Mouse (Mus musculus) neural tube, embryonic 14.5 days (tissue): ENCODE measurements around the gene Krit1. TPM values are rescaled to one million over a fixed set of nuclear protein-coding genes. Genes with fewer than 3 reads are reported as not detected.

ENCODE experiments used
- ATAC-seq: fragments of 200-750 bp; cut with Nextera tagmentation; 2 replicates; pipeline ENCODE4 v1.8.0; 2017; ENCODE audit warnings: low read depth, mild to moderate bottlenecking, moderate TSS enrichment, moderate library complexity
- H3K27ac ChIP-seq: fragments of 300-500 bp; sonication (generic); 2 replicates; pipeline ENCODE4 v1.5.1; 2014; ENCODE audit warnings: low read depth, mild to moderate bottlenecking, control low read depth, low read length, moderate library complexity, mixed read lengths
- H3K27me3 ChIP-seq: fragments of 300-500 bp; sonication (generic); 2 replicates; pipeline ENCODE4 v1.6.1; 2014; ENCODE audit warnings: low read length; ENCODE audit not compliant: control insufficient read depth, insufficient read depth
- H3K36me3 ChIP-seq: fragments of 300-500 bp; sonication (generic); 2 replicates; pipeline ENCODE4 v1.6.1; 2014; ENCODE audit warnings: low read length, mixed read lengths; ENCODE audit not compliant: control insufficient read depth, insufficient read depth
- H3K4me1 ChIP-seq: fragments of 300-500 bp; sonication (generic); 2 replicates; pipeline ENCODE4 v1.6.1; 2014; ENCODE audit warnings: low read length; ENCODE audit not compliant: control insufficient read depth, insufficient read depth
- H3K4me2 ChIP-seq: fragments of 300-500 bp; sonication (generic); 2 replicates; pipeline ENCODE4 v1.6.1; 2014; ENCODE audit warnings: mild to moderate bottlenecking, low read depth, low read length, control low read depth
- H3K4me3 ChIP-seq: fragments of 300-500 bp; sonication (generic); 2 replicates; pipeline ENCODE4 v1.5.1; 2014; ENCODE audit warnings: low read depth, low read length, control low read depth, mixed read lengths
- H3K9ac ChIP-seq: fragments of 300-500 bp; sonication (generic); replicated peaks from 2 replicates; pipeline ENCODE4 v1.6.1; 2014; ENCODE audit warnings: low read depth, mild to moderate bottlenecking, control low read depth, low read length, mixed read lengths
- H3K9me3 ChIP-seq: fragments of 300-500 bp; sonication (generic); 2 replicates; pipeline ENCODE4 v1.6.1; 2016; ENCODE audit warnings: low read length; ENCODE audit not compliant: control insufficient read depth
- WGBS: fragments of 180-500 bp; shearing (Covaris S2); extraction: QIAGEN DNeasy Blood & Tissue Kit; methylation state at CpG from one replicate; pipeline ENCODE4 v1.1.7; 2014; 5-methylcytosine and 5-hydroxymethylcytosine counted together
- polyA plus RNA-seq: library from polyadenylated mRNA; unstranded; fragments of >200 nt; fragmentation: Nextera tagmentation; extraction: Ambion mirVana; gene quantifications from 2 replicates; pipeline ENCODE4 v1.2.1, GENCODE M21; 2014

The Krit1 gene
- polyA plus RNA-seq = 61.7 and 69.7 TPM in 2 replicates

DNA sequence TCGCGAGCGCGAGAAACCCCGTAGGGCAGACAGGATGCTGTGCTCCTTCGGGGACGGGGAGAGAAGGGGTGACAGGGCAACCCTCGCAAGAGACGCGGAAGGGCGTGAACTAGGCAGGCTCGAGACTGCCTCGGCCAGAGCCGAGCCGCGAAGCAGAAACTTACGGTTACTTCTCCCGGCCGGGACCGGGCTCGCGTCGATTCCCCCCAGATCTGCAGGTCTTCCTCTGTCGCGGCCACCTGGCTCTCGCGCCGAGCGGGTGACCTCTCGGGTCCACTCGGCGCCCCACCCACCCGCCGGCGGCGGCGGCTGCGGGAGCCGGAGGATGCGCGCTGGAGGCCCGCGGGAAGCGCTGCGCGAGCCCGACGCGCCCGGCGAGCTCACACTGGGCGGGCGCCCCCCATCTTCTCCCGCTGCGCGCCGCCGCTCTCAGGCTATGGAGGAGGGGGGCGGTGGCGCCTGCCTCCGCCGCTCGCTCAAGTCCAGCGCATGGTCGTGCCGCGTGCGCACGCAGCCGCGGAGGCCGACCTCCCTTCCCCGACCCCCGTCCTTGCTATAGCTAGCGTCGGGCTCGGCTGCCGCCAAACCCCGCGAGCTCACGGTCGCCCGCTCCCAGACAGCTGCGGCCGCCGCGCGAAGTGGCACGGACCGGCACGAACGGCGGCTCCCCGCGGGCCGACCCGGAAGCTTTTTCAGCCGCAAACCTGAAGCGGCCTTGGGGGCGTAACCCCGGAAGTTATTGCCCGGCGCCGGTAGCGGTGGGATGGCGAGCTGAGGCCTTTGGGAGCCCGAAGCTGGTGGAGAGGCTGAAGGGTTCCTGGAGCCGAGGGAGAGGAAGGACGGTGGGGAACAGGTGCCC is at the start of gene Krit1, which contains the start of gene Ankib1:
TSS of gene Krit1 (plus strand) at position 752 of the 859 bp plus-strand sequence.
TSS of gene Ankib1 (minus strand) at position 493 of the 859 bp plus-strand sequence.
- H3K9me3 ChIP-seq = no peaks in the 10 kb centered on the region
- H3K4me2 ChIP-seq = peak within 1 kb of the TSS; percentile 87
- WGBS = under 1% methylated on average over 101 of the region's 109 CpGs
- peak within 1 kb of the TSS; percentile 69 for H3K9ac ChIP-seq
- H3K27ac ChIP-seq = peak within 1 kb of the TSS; percentile 89
- H3K36me3 ChIP-seq = no peaks in the 10 kb centered on the region
- ATAC-seq = peak; percentile 96
- H3K27me3 ChIP-seq = no peaks in the 10 kb centered on the region
- H3K4me3 ChIP-seq = peak within 1 kb of the TSS; percentile 86
- H3K4me1 ChIP-seq = peaks cover 14% of the 10 kb centered on the region

DNA sequence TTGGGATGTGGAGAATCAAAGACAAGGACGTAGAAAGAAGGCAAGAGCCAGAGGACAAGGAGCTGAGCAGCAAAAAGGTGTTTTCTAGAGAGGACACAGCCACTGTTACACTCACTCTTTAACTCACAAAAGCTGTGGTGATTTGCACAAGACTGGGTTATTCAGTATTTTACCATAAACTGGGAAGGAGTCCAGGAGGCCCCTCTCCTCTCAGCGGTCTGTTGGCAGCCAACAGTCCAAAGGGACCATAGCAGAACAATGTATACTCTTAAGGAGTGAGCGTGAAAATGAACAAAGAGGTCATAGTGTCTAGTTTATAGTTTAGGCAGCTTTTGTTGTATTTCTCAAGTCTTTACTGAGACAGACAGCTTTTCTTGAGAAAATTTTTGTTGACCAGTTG is 31.5 kb upstream of the Krit1 start:
- no peak for ATAC-seq
- peak overlapping the region; percentile 16; the same call in 1 of the 2 replicates for H3K27ac ChIP-seq
- WGBS = 54% methylated on average over 3 of the region's 3 CpGs
- no peaks in the 10 kb centered on the region; the same call in 1 of the 2 replicates for H3K36me3 ChIP-seq
- no peaks in the 10 kb centered on the region for H3K9me3 ChIP-seq
- H3K4me2 ChIP-seq = no peak overlapping the region
- no peaks in the 10 kb centered on the region for H3K27me3 ChIP-seq
- no peak overlapping the region for H3K4me3 ChIP-seq
- no peak overlapping the region for H3K9ac ChIP-seq
- H3K4me1 ChIP-seq = no peaks in the 10 kb centered on the region

DNA sequence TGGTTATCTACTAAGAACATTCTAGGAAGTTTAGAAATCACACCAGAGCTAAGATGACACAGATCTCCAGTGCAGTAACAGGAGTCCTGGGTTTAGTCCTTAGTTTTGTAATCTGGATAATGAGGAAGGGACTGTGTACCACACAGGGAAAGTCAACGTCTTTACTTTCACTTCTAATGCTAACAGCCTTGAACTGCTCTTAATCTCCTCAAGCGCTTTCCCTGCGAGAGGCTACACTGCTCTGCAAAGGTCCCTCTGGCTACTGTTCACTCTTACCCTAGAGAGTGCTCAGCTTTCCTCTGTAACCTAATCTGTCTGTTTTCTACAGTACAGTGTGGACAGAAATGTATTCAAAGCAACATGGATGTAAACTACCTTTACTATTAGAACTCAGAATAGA is 31.0 kb upstream of the Krit1 start:
- H3K4me2 ChIP-seq = no peak overlapping the region
- no peaks in the 10 kb centered on the region for H3K4me1 ChIP-seq
- ATAC-seq = no peak
- WGBS = 74% methylated on average over 3 of the region's 3 CpGs
- no peak overlapping the region for H3K4me3 ChIP-seq
- peak overlapping the region; percentile 16; the same call in 1 of the 2 replicates for H3K27ac ChIP-seq
- H3K9ac ChIP-seq = no peak overlapping the region
- H3K27me3 ChIP-seq = no peaks in the 10 kb centered on the region
- no peaks in the 10 kb centered on the region; the same call in 1 of the 2 replicates for H3K36me3 ChIP-seq
- H3K9me3 ChIP-seq = no peaks in the 10 kb centered on the region

GRCm38 (mm10) chr5:3782670-3783069 is 20.3 kb upstream of the Krit1 start:
- Histone ChIP-seq H3K4me3 (no peak overlapping the region), H3K27me3 (no peaks in the 10 kb centered on the region), H3K9me3 (no peaks in the 10 kb centered on the region), H3K9ac (no peak overlapping the region), H3K27ac (no peak overlapping the region), H3K4me2 (no peak overlapping the region), H3K36me3 (no peaks in the 10 kb centered on the region), H3K4me1 (no peaks in the 10 kb centered on the region)
- no peak for ATAC-seq

- Histone ChIP-seq H3K27ac (no peak overlapping the region), H3K4me2 (no peak overlapping the region), H3K4me1 (no peaks in the 10 kb centered on the region), H3K9me3 (no peaks in the 10 kb centered on the region), H3K9ac (no peak overlapping the region), H3K27me3 (no peaks in the 10 kb centered on the region), H3K4me3 (no peak overlapping the region), H3K36me3 (no peaks in the 10 kb centered on the region)
- WGBS = 88% methylated on average over 2 of the region's 2 CpGs
- no peak for ATAC-seq
Observed at GRCm38 (mm10) chr5:3783947-3784681, 18.9 kb upstream of the Krit1 start.

GRCm38 (mm10) chr5:3784751-3785496 is 18.1 kb upstream of the Krit1 start:
- Histone ChIP-seq H3K27me3 (no peaks in the 10 kb centered on the region), H3K4me2 (no peak overlapping the region), H3K4me1 (no peaks in the 10 kb centered on the region), H3K27ac (no peak overlapping the region), H3K9ac (no peak overlapping the region), H3K36me3 (no peaks in the 10 kb centered on the region), H3K4me3 (no peak overlapping the region), H3K9me3 (no peaks in the 10 kb centered on the region)
- no peak for ATAC-seq
- WGBS = 50% methylated on average over 1 of the region's 1 CpGs

DNA sequence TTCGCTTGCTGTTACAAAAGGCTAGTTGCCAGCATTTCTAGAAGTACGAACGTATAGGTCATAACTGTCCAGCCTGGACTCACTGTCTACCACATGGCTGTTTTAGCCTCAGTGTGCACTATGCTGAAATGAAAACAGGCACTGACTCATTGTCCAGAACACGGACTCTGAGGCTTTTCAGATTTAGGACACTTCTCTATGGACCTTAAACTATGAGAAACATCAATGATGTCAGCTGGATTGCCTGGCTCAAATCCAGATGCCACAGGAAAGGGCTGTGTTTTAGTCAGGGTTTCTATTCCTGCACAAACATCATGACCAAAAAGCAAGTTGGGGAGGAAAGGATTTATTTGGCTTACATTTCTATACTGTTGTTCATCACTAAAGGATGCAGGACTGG is 15.4 kb upstream of the Krit1 start:
- H3K27me3 ChIP-seq = no peaks in the 10 kb centered on the region
- WGBS = 83% methylated on average over 4 of the region's 4 CpGs
- H3K4me2 ChIP-seq = no peak overlapping the region
- H3K4me3 ChIP-seq = no peak overlapping the region
- no peak for ATAC-seq
- H3K9me3 ChIP-seq = no peaks in the 10 kb centered on the region
- H3K4me1 ChIP-seq = no peaks in the 10 kb centered on the region
- no peaks in the 10 kb centered on the region for H3K36me3 ChIP-seq
- no peak overlapping the region for H3K27ac ChIP-seq
- no peak overlapping the region for H3K9ac ChIP-seq

- H3K27me3 ChIP-seq = no peaks in the 10 kb centered on the region
- no peak overlapping the region for H3K9ac ChIP-seq
- no peak overlapping the region for H3K4me2 ChIP-seq
- H3K4me3 ChIP-seq = no peak overlapping the region
- ATAC-seq = no peak
- no peaks in the 10 kb centered on the region for H3K9me3 ChIP-seq
- H3K27ac ChIP-seq = no peak overlapping the region
- H3K36me3 ChIP-seq = no peaks in the 10 kb centered on the region
- H3K4me1 ChIP-seq = no peaks in the 10 kb centered on the region
Observed at GRCm38 (mm10) chr5:3791048-3791447, 11.9 kb upstream of the Krit1 start.
